In the genomic region with DNA sequence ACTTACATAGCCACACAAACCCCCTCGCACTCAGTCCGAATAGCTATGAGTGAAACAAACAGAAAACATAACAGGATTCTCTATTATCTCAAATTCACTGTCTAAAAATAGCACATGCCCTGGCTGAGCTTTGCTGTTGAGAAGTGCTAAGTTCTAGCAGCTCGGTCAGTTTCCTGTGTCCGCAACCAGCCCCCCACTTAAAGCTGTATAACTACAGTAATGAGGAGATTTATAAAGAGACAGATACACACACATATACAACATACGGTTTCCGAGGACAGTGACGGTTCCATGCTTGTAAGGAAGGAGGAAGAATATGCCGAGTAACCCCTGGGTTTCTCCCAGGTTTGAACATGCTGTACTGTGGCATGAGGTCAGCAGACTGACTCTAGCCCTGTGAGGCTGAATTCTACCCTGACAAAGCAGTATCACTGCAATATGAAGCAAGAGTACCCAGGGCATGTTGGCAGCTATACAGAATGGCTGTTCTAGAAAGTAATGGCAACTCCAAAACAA, we compare ENCODE assay signal across 8 mouse cellular contexts.
DNase-seq lines count a peak whose midpoint lies in the region; ATAC-seq lines count a peak whose summit lies in the region.

No protein-coding gene starts in this region.

- no peak for ATAC-seq in hindbrain, embryonic 15.5 days (ENCODE audit: low FRiP score, low read depth)
- no peak for ATAC-seq in stomach, embryonic 15.5 days (ENCODE audit: insufficient read depth, low FRiP score, low read depth)

- intact Hi-C loops in left cerebral cortex, postnatal 4 days (cut with DNase I) = no loop called here

- peaks cover 17% of the 10 kb centered on the region for H3K4me1 ChIP-seq in hindbrain, embryonic 15.5 days (replicated peaks)
- H3K4me1 ChIP-seq in stomach, embryonic 15.5 days = 0 out of 2 replicates have a peak, but pooled peaks cover 8% of the 10 kb centered on the region

- H3K4me2 ChIP-seq in hindbrain, embryonic 15.5 days = peak overlapping the region; percentile 17; the same call in 1 of the 2 replicates
- no peak overlapping the region for H3K4me2 ChIP-seq in stomach, embryonic 15.5 days

- DNase-seq in left cerebral cortex, postnatal 4 days = peak; percentile 20
- DNase-seq in left cerebral cortex, adult 11 months (ENCODE audit: low spot score) = no peak
- peak; percentile 54 for DNase-seq in fibroblast of lung, adult 2 months (ENCODE audit: low read depth)
- peak; percentile 58 for DNase-seq in lung, postnatal 10 days
- DNase-seq in B cell, adult 2 months = no peak
- no peak for DNase-seq in layer of hippocampus, postnatal 36 days

- H3K27ac ChIP-seq in hindbrain, embryonic 15.5 days (replicated peaks) = peak overlapping the region; percentile 65
- H3K27ac ChIP-seq in stomach, embryonic 15.5 days = peak overlapping the region; percentile 32; the same call in 1 of the 2 replicates

- H3K9ac ChIP-seq in hindbrain, embryonic 15.5 days = no peak overlapping the region
- H3K9ac ChIP-seq in stomach, embryonic 15.5 days = no peak overlapping the region

- 57% methylated on average over 8 of the region's 8 CpGs for WGBS in hindbrain, embryonic 15.5 days
- 55% methylated on average over 8 of the region's 8 CpGs for WGBS in stomach, embryonic 15.5 days

- no peak overlapping the region for H3K4me3 ChIP-seq in hindbrain, embryonic 15.5 days
- H3K4me3 ChIP-seq in stomach, embryonic 15.5 days (replicated peaks) = no peak overlapping the region

- H3K36me3 ChIP-seq in hindbrain, embryonic 15.5 days = no peaks in the 10 kb centered on the region
- H3K36me3 ChIP-seq in stomach, embryonic 15.5 days = no peaks in the 10 kb centered on the region

- H3K9me3 ChIP-seq in hindbrain, embryonic 15.5 days = no peaks in the 10 kb centered on the region
- no peaks in the 10 kb centered on the region for H3K9me3 ChIP-seq in stomach, embryonic 15.5 days

- no peaks in the 10 kb centered on the region for H3K27me3 ChIP-seq in hindbrain, embryonic 15.5 days
- no peaks in the 10 kb centered on the region for H3K27me3 ChIP-seq in stomach, embryonic 15.5 days (replicated peaks)

Comparison
In these comparisons a context has a peak if more than half of its experiments do, and no peak if none do; other contexts are left out.
1. DNase-seq: peak in left cerebral cortex, postnatal 4 days (single experiment), fibroblast of lung, adult 2 months (single experiment) and lung, postnatal 10 days (single experiment); none in left cerebral cortex, adult 11 months (single experiment), B cell, adult 2 months (0 of 2) and layer of hippocampus, postnatal 36 days (0 of 2).